Mouse (Mus musculus) forebrain, embryonic 14.5 days (tissue): Measurements from ENCODE around the gene Tmc6. TPM values are rescaled to one million over a fixed set of nuclear protein-coding genes. Genes with fewer than 3 reads are reported as not detected.

Experiments used
- ATAC-seq: fragments of 200-750 bp; cut with Nextera tagmentation; 2 replicates; pipeline ENCODE4 v1.8.0; 2017; ENCODE audit warnings: mild to moderate bottlenecking, moderate library complexity
- DNase-seq: peaks from one replicate; pipeline ENCODE4 v3.0.0-alpha.2; 2015; ENCODE audit warnings: low spot score
- H3K27ac ChIP-seq: fragments of 300-500 bp; sonication (generic); 2 replicates; pipeline ENCODE4 v1.5.1; 2014; ENCODE audit warnings: low read depth, mild to moderate bottlenecking, control low read depth, low read length, moderate library complexity
- H3K27me3 ChIP-seq: fragments of 300-500 bp; sonication (generic); replicated peaks from 2 replicates; pipeline ENCODE4 v1.6.1; 2014; ENCODE audit warnings: low read length, control low read depth, mixed read lengths; ENCODE audit not compliant: control insufficient read depth, insufficient read depth
- H3K36me3 ChIP-seq: fragments of 300-500 bp; sonication (generic); 2 replicates; pipeline ENCODE4 v1.6.1; 2014; ENCODE audit warnings: low read length, control low read depth; ENCODE audit not compliant: control insufficient read depth, insufficient read depth
- H3K4me1 ChIP-seq: fragments of 300-500 bp; sonication (generic); 2 replicates; pipeline ENCODE4 v1.6.1; 2014; ENCODE audit warnings: antibody characterized with exemption, low read length, control low read depth; ENCODE audit not compliant: control insufficient read depth, insufficient read depth
- H3K4me2 ChIP-seq: fragments of 300-500 bp; sonication (generic); 2 replicates; pipeline ENCODE4 v1.6.1; 2014; ENCODE audit warnings: mild to moderate bottlenecking, control low read depth, low read length
- H3K4me3 ChIP-seq: fragments of 300-500 bp; sonication (generic); 2 replicates; pipeline ENCODE4 v1.5.1; 2014; ENCODE audit warnings: low read depth, low read length, control low read depth
- H3K9ac ChIP-seq: fragments of 300-500 bp; sonication (generic); 2 replicates; pipeline ENCODE4 v1.6.1; 2014; ENCODE audit warnings: mild to moderate bottlenecking, low read length, control low read depth, moderate library complexity
- H3K9me3 ChIP-seq: fragments of 300-500 bp; sonication (generic); replicated peaks from 2 replicates; pipeline ENCODE4 v1.6.1; 2016; ENCODE audit warnings: low read length, control low read depth, mixed read lengths; ENCODE audit not compliant: control insufficient read depth
- WGBS: fragments of 180-500 bp; shearing (Covaris S2); extraction: QIAGEN DNeasy Blood & Tissue Kit; methylation state at CpG from one replicate; pipeline ENCODE4 v1.1.7; 2014; 5-methylcytosine and 5-hydroxymethylcytosine counted together
- polyA plus RNA-seq: library from polyadenylated mRNA; unstranded; fragments of >200 nt; fragmentation: Nextera tagmentation; extraction: Ambion mirVana; gene quantifications from 2 replicates; pipeline ENCODE4 v1.2.1, GENCODE M21; 2014

Gene Tmc6
- polyA plus RNA-seq, 1 experiment from 2014 or later: 2.6 TPM

DNA sequence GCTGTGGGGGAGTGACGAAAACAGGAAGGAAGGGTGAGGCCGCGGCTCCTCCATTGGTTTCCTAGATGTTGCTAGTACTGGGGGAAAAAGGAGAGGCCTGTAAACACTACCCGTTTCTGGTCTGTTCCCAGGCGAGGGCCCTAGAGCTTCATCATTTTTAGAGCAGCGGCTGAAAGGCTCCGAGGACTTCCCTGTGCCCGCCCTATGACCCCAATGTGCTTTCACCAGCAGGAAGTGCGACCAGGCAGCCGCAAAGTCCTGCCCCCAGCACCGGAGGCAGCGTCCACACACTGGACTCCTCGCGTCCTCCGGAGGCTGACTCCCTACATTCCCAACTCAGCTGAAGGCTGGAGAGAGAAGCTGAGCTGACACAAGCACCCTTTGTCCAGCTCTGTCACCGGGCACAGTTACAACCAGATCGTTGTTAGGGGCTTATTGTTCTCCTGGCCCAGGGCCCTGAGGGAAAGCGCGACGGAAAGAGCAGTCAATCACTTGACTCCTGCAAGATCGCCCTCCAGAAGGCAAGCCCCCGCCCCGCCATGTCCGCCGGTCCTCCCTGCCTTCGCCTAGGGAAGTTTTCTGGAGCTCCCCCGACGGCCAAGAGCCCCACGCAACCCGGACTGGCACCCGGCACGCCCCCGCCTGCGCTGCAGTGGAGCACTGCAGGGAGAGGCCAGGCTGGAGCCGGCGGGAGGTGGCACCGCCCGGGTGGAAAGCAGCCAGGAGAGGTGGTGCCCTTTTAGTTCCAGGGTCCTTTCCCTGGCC lies 2.4 kb downstream of the Tmc6 start:
- 0 out of 2 replicates have a peak overlapping the region, but pooled peaks have one; percentile 6 for H3K27ac ChIP-seq
- no peaks in the 10 kb centered on the region for H3K36me3 ChIP-seq
- peak overlapping the region; percentile 22 for H3K4me3 ChIP-seq

DNA sequence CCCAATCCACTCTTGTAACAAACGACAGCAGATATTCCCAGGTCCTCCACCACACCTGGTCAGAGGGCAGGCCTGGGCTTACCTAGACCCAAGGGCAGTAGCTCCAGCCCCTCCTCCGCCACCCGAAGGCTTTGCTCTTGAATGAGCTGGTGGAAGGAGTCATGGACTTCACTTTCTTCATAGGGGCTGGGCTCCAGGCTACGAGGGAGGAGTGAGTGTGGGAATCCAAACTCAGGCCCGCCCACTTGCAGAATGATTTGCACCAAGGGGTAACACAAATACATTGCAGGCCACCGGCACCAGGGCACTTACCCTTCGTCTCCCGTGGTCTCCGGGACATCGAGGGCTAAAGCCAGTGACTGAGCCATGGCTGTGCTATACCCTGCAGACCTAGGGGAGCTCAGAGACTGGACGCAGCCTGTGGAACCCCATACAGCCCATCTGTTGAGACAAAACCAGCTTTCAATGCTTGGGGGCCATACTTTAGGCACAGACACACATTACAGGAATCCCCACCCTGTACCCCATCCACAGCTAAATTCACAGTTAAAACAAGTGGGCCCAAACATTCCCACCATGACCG lies 3.1 kb downstream of the Tmc6 start:
- H3K9ac ChIP-seq: peak overlapping the region; percentile 43; the same call in 1 of the 2 replicates
- peaks cover 6% of the 10 kb centered on the region for H3K4me1 ChIP-seq
- no peaks in the 10 kb centered on the region for H3K36me3 ChIP-seq
- WGBS: 81% methylated on average over 12 of the region's 12 CpGs
- peaks cover 40% of the 10 kb centered on the region for H3K27me3 ChIP-seq
- DNase-seq (no peak), ATAC-seq (no peak)
- no peaks in the 10 kb centered on the region for H3K9me3 ChIP-seq
- peak overlapping the region; percentile 48; the same call in 1 of the 2 replicates for H3K4me2 ChIP-seq
- H3K27ac ChIP-seq: 0 out of 2 replicates have a peak overlapping the region, but pooled peaks have one; percentile 6
- H3K4me3 ChIP-seq: no peak overlapping the region

More for the DNA sequence above, 2.4 kb downstream of the Tmc6 start:
- peak; percentile 51 for DNase-seq
- WGBS: 5% methylated on average over 34 of the region's 38 CpGs
- H3K27me3 ChIP-seq: peaks cover 44% of the 10 kb centered on the region
- peak overlapping the region; percentile 48 for H3K4me2 ChIP-seq
- peaks cover 6% of the 10 kb centered on the region for H3K4me1 ChIP-seq
- H3K9me3 ChIP-seq: no peaks in the 10 kb centered on the region
- ATAC-seq: peak; percentile 37; the same call in 1 of the 2 replicates
- H3K9ac ChIP-seq: peak overlapping the region; percentile 43

DNA sequence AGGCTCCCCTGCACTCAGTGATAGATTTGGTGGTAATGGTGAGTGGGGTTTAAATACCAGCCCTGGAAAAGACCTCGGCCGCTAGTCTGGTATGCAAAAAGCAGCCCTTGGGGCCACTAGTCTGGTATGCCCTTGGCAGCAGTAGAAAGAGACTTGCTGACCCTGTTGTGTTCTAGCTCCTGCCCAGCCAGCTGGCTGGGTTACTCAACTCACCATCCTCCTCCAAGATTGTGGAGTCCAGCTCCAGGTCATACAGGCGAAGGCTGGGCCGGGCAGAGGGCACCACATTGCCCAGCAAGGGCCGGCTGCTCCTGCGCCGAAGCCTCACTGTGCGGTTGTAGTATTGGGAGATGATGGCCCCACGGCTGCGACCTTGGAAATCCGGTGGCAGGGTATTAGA lies 4.0 kb downstream of the Tmc6 start:
- Histone ChIP-seq H3K4me1 (peaks cover 6% of the 10 kb centered on the region), H3K9me3 (no peaks in the 10 kb centered on the region), H3K36me3 (no peaks in the 10 kb centered on the region), H3K4me3 (no peak overlapping the region), H3K27ac (no peak overlapping the region), H3K27me3 (peaks cover 36% of the 10 kb centered on the region), H3K4me2 (no peak overlapping the region), H3K9ac (no peak overlapping the region)
- ATAC-seq (no peak), DNase-seq (no peak)
- WGBS: 94% methylated on average over 11 of the region's 11 CpGs

DNA sequence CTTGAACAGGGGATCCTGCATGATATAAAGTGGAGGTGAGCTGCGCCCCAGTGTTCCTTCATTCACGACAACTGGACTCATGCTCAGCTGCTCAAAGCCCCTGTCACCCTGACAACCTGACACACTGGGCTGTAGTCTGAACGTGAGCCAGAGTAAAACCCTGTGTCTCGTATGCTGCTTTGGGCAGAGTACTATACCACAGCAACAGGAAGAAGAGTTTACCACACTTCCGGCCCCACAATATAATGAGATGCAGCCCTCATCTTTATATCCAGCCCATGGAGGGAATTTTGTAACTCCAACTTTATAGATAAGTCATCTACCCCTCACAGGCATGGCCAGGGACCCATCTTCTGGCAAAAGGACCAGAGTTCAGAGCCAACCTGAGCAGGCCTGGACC lies 4.9 kb downstream of the Tmc6 start:
- H3K4me1 ChIP-seq: peaks cover 6% of the 10 kb centered on the region
- ATAC-seq: no peak
- no peak overlapping the region for H3K4me2 ChIP-seq
- no peak overlapping the region for H3K4me3 ChIP-seq
- no peaks in the 10 kb centered on the region for H3K36me3 ChIP-seq
- no peak for DNase-seq
- WGBS: 86% methylated on average over 5 of the region's 5 CpGs
- no peaks in the 10 kb centered on the region for H3K9me3 ChIP-seq
- H3K9ac ChIP-seq: no peak overlapping the region
- no peak overlapping the region for H3K27ac ChIP-seq
- peaks cover 28% of the 10 kb centered on the region for H3K27me3 ChIP-seq

DNA sequence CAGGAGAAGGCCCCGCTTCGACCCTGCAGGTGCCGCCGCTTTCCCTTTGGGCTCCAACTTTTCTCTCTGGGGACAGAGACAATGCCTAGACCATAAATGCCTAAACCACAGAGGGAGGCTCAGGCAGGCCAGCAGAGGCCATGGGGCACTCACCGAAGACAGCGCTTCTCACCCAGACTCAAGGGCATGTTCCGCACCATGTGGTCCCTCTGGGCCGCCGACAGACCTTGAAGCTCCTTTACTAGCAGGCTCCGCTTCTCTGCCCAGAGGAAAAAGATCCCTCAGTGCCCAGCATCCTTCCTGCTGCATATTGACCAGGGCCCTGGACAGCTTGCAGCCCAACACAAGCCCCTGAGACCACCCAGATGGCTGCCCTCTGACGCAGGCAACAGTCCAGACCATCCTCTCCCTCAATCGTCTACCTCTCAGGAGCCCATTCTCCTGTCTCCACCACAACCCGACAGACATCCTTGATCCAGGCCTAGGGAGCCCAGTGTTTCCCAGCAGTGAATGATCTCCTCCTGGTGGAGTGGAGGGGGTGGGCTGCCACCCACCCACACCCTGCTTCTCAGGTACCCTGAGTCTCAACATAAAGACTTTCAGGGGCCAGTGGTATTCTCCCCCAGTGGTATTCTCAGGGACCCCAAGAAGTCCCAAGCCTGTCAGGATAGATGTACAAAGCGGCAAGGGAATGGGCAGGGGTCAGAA lies 5.8 kb downstream of the Tmc6 start:
- ATAC-seq: no peak
- no peak overlapping the region for H3K4me2 ChIP-seq

DNA sequence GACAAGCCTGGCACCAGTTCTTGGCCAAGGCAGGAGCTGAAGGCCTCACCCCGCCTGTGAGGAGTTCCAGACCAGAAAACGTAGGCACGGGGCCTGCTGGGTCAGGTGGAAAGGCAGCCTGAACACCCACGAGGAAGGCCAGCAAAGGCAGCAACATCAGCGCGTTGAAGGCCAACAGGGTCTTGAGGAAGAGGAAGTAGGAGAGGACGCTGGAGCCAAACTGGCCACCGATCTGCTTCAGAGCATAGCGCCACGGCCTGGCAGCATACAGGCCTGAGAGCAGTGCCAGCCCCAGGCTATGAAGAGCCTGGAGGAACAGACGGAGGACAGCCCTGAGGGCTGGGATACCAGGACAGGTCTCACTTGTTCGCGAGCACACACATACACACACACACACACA lies 6.5 kb downstream of the Tmc6 start:
- no peaks in the 10 kb centered on the region for H3K9me3 ChIP-seq
- H3K4me2 ChIP-seq: no peak overlapping the region
- no peak overlapping the region for H3K4me3 ChIP-seq
- peaks cover 12% of the 10 kb centered on the region for H3K27me3 ChIP-seq
- no peak overlapping the region for H3K9ac ChIP-seq
- H3K4me1 ChIP-seq: peaks cover 6% of the 10 kb centered on the region
- 95% methylated on average over 13 of the region's 13 CpGs for WGBS
- no peak for DNase-seq
- no peak overlapping the region for H3K27ac ChIP-seq
- H3K36me3 ChIP-seq: no peaks in the 10 kb centered on the region
- no peak for ATAC-seq

More for the DNA sequence above, 5.8 kb downstream of the Tmc6 start:
- Histone ChIP-seq H3K27me3 (peaks cover 19% of the 10 kb centered on the region), H3K4me1 (peaks cover 6% of the 10 kb centered on the region), H3K4me3 (no peak overlapping the region), H3K9ac (no peak overlapping the region), H3K36me3 (no peaks in the 10 kb centered on the region), H3K9me3 (no peaks in the 10 kb centered on the region), H3K27ac (no peak overlapping the region)
- DNase-seq: no peak
- WGBS: 92% methylated on average over 14 of the region's 14 CpGs

DNA sequence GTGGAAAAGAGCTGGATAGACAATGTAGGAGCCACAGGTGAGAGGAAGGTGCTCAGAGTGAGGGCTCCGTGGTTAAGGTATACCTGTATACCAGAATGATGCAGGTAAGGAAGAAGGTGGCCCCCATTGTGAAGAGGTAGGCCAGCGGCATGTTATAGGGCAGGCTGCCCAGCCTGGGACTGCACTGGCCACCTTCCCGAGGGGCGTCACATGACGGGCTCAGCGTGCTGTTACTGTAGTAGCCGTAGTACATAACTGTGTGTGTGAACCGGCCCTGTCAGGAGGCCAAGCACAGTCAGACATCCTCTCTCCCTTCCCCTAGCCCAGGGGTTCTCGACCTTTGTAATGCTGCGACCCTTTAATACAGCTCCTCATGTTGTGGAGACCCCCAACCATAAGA lies 7.1 kb downstream of the Tmc6 start:
- no peak for ATAC-seq
- H3K9me3 ChIP-seq: no peaks in the 10 kb centered on the region

DNA sequence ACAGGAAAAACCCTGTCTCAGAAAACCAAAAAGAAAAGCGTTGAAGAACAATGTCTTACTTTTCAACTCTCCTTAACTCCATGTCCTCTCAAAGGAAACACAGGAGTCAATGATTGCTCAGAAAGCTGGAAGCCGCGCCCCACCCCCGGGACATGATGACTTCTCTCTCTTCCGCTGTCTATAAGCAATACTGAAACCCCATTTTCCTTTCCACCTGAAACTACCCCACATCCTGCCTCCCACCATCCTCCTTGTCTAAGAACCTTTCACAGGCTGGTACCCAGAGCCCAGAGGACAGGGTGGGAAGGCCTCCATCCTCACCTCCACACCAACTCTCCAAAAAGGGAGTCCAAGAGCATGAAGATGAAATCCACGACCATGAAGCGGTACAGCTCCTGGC lies 9.6 kb downstream of the Tmc6 start:
- Histone ChIP-seq H3K4me3 (no peak overlapping the region), H3K9me3 (no peaks in the 10 kb centered on the region), H3K27ac (no peak overlapping the region), H3K4me2 (no peak overlapping the region), H3K9ac (no peak overlapping the region), H3K27me3 (no peaks in the 10 kb centered on the region), H3K36me3 (0 out of 2 replicates have a peak, but pooled peaks cover 6% of the 10 kb centered on the region), H3K4me1 (0 out of 2 replicates have a peak, but pooled peaks cover 2% of the 10 kb centered on the region)
- WGBS: 91% methylated on average over 7 of the region's 7 CpGs
- DNase-seq (no peak), ATAC-seq (no peak)

More for the DNA sequence above, 7.1 kb downstream of the Tmc6 start:
- Histone ChIP-seq H3K27ac (no peak overlapping the region), H3K4me1 (peaks cover 1% of the 10 kb centered on the region), H3K4me3 (no peak overlapping the region), H3K9ac (no peak overlapping the region), H3K4me2 (no peak overlapping the region), H3K36me3 (no peaks in the 10 kb centered on the region), H3K27me3 (peaks cover 6% of the 10 kb centered on the region)
- WGBS: 96% methylated on average over 10 of the region's 10 CpGs
- DNase-seq: no peak
